Mouse (Mus musculus): ENCODE results near the gene Moxd1. TPM values are rescaled to one million over a fixed set of nuclear protein-coding genes. Genes with fewer than 3 reads are reported as not detected.

Gene Moxd1
- total and polyA plus RNA-seq, 3 experiments = 0.32 to 0.53 (median 0.50) TPM

DNA sequence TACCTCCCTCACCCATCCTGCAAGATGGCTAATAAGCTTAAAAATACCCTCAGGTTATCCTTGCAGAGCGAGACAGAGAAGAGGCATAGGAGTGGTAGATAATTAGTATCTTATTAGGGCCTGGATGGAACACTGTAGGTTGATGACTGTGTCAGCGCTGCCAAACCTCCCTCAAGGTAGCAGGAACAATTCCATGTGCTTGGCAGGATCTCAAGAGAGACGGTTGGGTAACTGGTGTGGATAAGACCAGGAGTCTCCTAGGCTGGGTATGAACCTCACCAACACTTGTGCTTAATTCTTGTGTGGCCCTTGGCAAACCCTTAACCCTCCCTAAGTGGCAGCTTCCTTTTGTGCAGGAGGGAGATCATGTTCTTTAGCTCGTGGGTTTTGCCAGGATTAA lies 9.0 kb downstream of the Moxd1 start:
- Histone ChIP-seq H3K4me3 (no peak overlapping the region), H3K9ac (ENCODE audit: low read depth, low read length) (no peak overlapping the region), H3K27me3 (ENCODE audit: control insufficient read depth, insufficient read depth, low read length) (no peaks in the 10 kb centered on the region), H3K79me2 (replicated peaks; ENCODE audit: control insufficient read depth, insufficient read depth, low read length) (no peaks in the 10 kb centered on the region), H3K27ac (no peak overlapping the region), H3K4me1 (ENCODE audit: control insufficient read depth, insufficient read depth, low read length) (no peaks in the 10 kb centered on the region), H3K36me3 (ENCODE audit: control insufficient read depth, insufficient read depth, low read length) (no peaks in the 10 kb centered on the region)
- 62% methylated on average over 4 of the region's 4 CpGs for WGBS
- intact Hi-C loops (cut with DNase I) = no loop called here
- DNase-seq = no peak
- TF ChIP-seq EP300 (IDR thresholded peaks at IDR 0.05; ENCODE audit: insufficient read depth, low read depth, low read length) (no peak), CTCF (IDR thresholded peaks at IDR 0.05) (no peak), POLR2A (IDR thresholded peaks at IDR 0.05; ENCODE audit: insufficient read depth, low read depth, low read length) (no peak)

GRCm38 (mm10) chr10:24235426-24236283 lies 12.3 kb downstream of the Moxd1 start:
- H3K27ac ChIP-seq = no peak overlapping the region
- no peaks in the 10 kb centered on the region for H3K36me3 ChIP-seq (ENCODE audit: control insufficient read depth, insufficient read depth, low read length)
- H3K79me2 ChIP-seq (replicated peaks; ENCODE audit: control insufficient read depth, insufficient read depth, low read length) = no peaks in the 10 kb centered on the region
- TF ChIP-seq EP300 (IDR thresholded peaks at IDR 0.05; ENCODE audit: insufficient read depth, low read depth, low read length) (no peak), CTCF (IDR thresholded peaks at IDR 0.05) (no peak), POLR2A (IDR thresholded peaks at IDR 0.05; ENCODE audit: insufficient read depth, low read depth, low read length) (no peak)
- H3K9ac ChIP-seq (ENCODE audit: low read depth, low read length) = no peak overlapping the region
- DNase-seq = no peak
- 72% methylated on average over 23 of the region's 23 CpGs for WGBS
- H3K4me3 ChIP-seq = no peak overlapping the region
- H3K4me1 ChIP-seq (ENCODE audit: control insufficient read depth, insufficient read depth, low read length) = no peaks in the 10 kb centered on the region
- intact Hi-C loops (cut with DNase I) = no loop called here
- H3K27me3 ChIP-seq (ENCODE audit: control insufficient read depth, insufficient read depth, low read length) = no peaks in the 10 kb centered on the region

DNA sequence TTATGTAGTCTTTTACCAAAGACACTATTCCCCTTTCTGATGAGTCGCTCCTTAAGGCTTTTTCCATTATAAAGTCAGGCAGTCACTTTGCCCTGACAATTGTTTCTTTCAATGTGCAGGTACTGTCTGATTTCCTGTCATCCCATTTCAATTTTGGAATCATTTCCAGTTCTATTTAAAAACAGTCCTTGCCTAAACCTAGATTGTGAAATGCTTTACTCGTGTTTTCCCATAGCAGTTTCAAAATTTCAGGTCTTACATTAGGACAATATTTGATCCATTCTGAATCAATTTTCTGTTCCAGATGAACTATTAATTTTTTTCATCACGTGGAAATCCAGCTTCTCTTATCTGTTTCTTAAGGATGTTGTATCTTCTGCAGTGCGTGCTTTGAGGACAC lies 23.5 kb downstream of the Moxd1 start:
- Histone ChIP-seq H3K4me1 (ENCODE audit: control insufficient read depth, insufficient read depth, low read length) (no peaks in the 10 kb centered on the region), H3K27me3 (ENCODE audit: control insufficient read depth, insufficient read depth, low read length) (no peaks in the 10 kb centered on the region), H3K27ac (no peak overlapping the region), H3K9ac (ENCODE audit: low read depth, low read length) (no peak overlapping the region), H3K36me3 (ENCODE audit: control insufficient read depth, insufficient read depth, low read length) (no peaks in the 10 kb centered on the region), H3K4me3 (no peak overlapping the region), H3K79me2 (replicated peaks; ENCODE audit: control insufficient read depth, insufficient read depth, low read length) (no peaks in the 10 kb centered on the region)
- no peak for DNase-seq
- TF ChIP-seq EP300 (IDR thresholded peaks at IDR 0.05; ENCODE audit: insufficient read depth, low read depth, low read length) (no peak), CTCF (IDR thresholded peaks at IDR 0.05) (no peak), POLR2A (IDR thresholded peaks at IDR 0.05; ENCODE audit: insufficient read depth, low read depth, low read length) (no peak)
- intact Hi-C loops (cut with DNase I) = no loop called here
- 70% methylated on average over 4 of the region's 4 CpGs for WGBS

DNA sequence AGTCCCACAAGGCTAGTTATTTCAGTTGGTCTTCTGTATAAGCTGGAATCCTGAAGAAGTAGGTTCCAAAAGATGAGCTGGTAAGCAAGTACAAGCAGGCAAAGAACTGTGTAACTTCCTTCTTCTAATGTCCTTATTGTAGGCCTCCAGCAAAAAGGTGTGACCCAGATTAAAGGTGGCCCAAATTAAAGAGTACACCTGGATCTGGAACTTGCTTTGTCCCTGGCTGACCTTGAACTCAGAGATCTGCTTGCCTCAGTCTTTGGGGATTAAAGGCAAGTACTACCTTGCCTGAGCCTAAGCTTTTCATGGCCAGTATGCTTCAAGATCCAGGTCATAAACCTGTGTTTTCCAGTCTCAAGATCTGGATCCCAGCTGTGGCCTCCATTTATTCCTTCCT lies 24.8 kb downstream of the Moxd1 start:
- H3K79me2 ChIP-seq (replicated peaks; ENCODE audit: control insufficient read depth, insufficient read depth, low read length) = no peaks in the 10 kb centered on the region
- intact Hi-C loops (cut with DNase I) = no loop called here
- H3K27ac ChIP-seq = no peak overlapping the region
- no peaks in the 10 kb centered on the region for H3K4me1 ChIP-seq (ENCODE audit: control insufficient read depth, insufficient read depth, low read length)
- H3K27me3 ChIP-seq (ENCODE audit: control insufficient read depth, insufficient read depth, low read length) = no peaks in the 10 kb centered on the region
- no peak overlapping the region for H3K4me3 ChIP-seq
- DNase-seq = no peak
- TF ChIP-seq EP300 (IDR thresholded peaks at IDR 0.05; ENCODE audit: insufficient read depth, low read depth, low read length) (no peak), CTCF (IDR thresholded peaks at IDR 0.05) (no peak), POLR2A (IDR thresholded peaks at IDR 0.05; ENCODE audit: insufficient read depth, low read depth, low read length) (no peak)
- H3K9ac ChIP-seq (ENCODE audit: low read depth, low read length) = no peak overlapping the region
- H3K36me3 ChIP-seq (ENCODE audit: control insufficient read depth, insufficient read depth, low read length) = no peaks in the 10 kb centered on the region

- H3K27ac ChIP-seq = no peak overlapping the region
- intact Hi-C loops (cut with DNase I) = no loop called here
- H3K9ac ChIP-seq (ENCODE audit: low read depth, low read length) = no peak overlapping the region
- no peak overlapping the region for H3K4me3 ChIP-seq
- DNase-seq = no peak
- no peaks in the 10 kb centered on the region for H3K36me3 ChIP-seq (ENCODE audit: control insufficient read depth, insufficient read depth, low read length)
- no peak for TF ChIP-seq CTCF (IDR thresholded peaks at IDR 0.05)
- no peak for TF ChIP-seq EP300 (IDR thresholded peaks at IDR 0.05; ENCODE audit: insufficient read depth, low read depth, low read length)
- no peak for TF ChIP-seq POLR2A (IDR thresholded peaks at IDR 0.05; ENCODE audit: insufficient read depth, low read depth, low read length)
- H3K79me2 ChIP-seq (replicated peaks; ENCODE audit: control insufficient read depth, insufficient read depth, low read length) = no peaks in the 10 kb centered on the region
- H3K27me3 ChIP-seq (ENCODE audit: control insufficient read depth, insufficient read depth, low read length) = no peaks in the 10 kb centered on the region
- no peaks in the 10 kb centered on the region for H3K4me1 ChIP-seq (ENCODE audit: control insufficient read depth, insufficient read depth, low read length)
Measured at GRCm38 (mm10) chr10:24251631-24252030, 28.3 kb downstream of the Moxd1 start.

GRCm38 (mm10) chr10:24258150-24258549 lies 34.8 kb downstream of the Moxd1 start:
- Histone ChIP-seq H3K4me3 (no peak overlapping the region), H3K79me2 (replicated peaks; ENCODE audit: control insufficient read depth, insufficient read depth, low read length) (no peaks in the 10 kb centered on the region), H3K27me3 (ENCODE audit: control insufficient read depth, insufficient read depth, low read length) (no peaks in the 10 kb centered on the region), H3K4me1 (ENCODE audit: control insufficient read depth, insufficient read depth, low read length) (no peaks in the 10 kb centered on the region), H3K36me3 (ENCODE audit: control insufficient read depth, insufficient read depth, low read length) (no peaks in the 10 kb centered on the region), H3K27ac (no peak overlapping the region), H3K9ac (ENCODE audit: low read depth, low read length) (no peak overlapping the region)
- 65% methylated on average over 7 of the region's 7 CpGs for WGBS
- TF ChIP-seq EP300 (IDR thresholded peaks at IDR 0.05; ENCODE audit: insufficient read depth, low read depth, low read length) (no peak), POLR2A (IDR thresholded peaks at IDR 0.05; ENCODE audit: insufficient read depth, low read depth, low read length) (no peak), CTCF (IDR thresholded peaks at IDR 0.05) (no peak)
- DNase-seq = no peak
- intact Hi-C loops (cut with DNase I) = no loop called here
